Mouse (Mus musculus): Measurements from ENCODE around the gene Olfr516. TPM values are rescaled to one million over a fixed set of nuclear protein-coding genes. Genes with fewer than 3 reads are reported as not detected.
"Not testable (repeated sequence)": the region's sequence is repeated elsewhere in the genome, so short reads cannot be mapped to it uniquely, and the experiment has no call there.

Gene Olfr516
- not detected in 2 replicates for polyA plus RNA-seq (2012; rRNA removed)

- WGBS: 93% methylated on average over 2 of the region's 2 CpGs
- no peak for DNase-seq
- H3K27ac ChIP-seq (ENCODE audit: control insufficient read depth, insufficient read depth, low read length): no peak within 1 kb of the TSS
- H3K36me3 ChIP-seq (ENCODE audit: control insufficient read depth, insufficient read depth, low read length): no peaks in the 10 kb centered on the region
- no peak for TF ChIP-seq CTCF (IDR thresholded peaks at IDR 0.05; ENCODE audit: borderline replicate concordance, control insufficient read depth, extremely low read depth, insufficient read depth, low read length, poor library complexity)
- TF ChIP-seq POLR2A (IDR thresholded peaks at IDR 0.05; ENCODE audit: control insufficient read depth, extremely low read depth, insufficient read depth, low read length, poor library complexity): no peak
- no peak within 1 kb of the TSS for H3K4me3 ChIP-seq (ENCODE audit: control insufficient read depth, insufficient read depth, low read length)
- H3K27me3 ChIP-seq (ENCODE audit: control insufficient read depth, insufficient read depth, low read length): no peaks in the 10 kb centered on the region
- H3K4me1 ChIP-seq (replicated peaks; ENCODE audit: control insufficient read depth, insufficient read depth, low read length): no peaks in the 10 kb centered on the region
These were observed at the start of gene Olfr516 for GRCm38 (mm10) chr7:108850429-108850828. Olfr516 (minus strand) TSS chr7:108850529.

GRCm38 (mm10) chr7:108894320-108894719 lies 44.0 kb upstream of the Olfr516 start, which contains the start of gene Olfr519:
Olfr519 (minus strand) TSS chr7:108894420.
- no peak within 1 kb of the TSS for H3K4me3 ChIP-seq (ENCODE audit: control insufficient read depth, insufficient read depth, low read length)
- H3K27me3 ChIP-seq (ENCODE audit: control insufficient read depth, insufficient read depth, low read length): no peaks in the 10 kb centered on the region
- no peaks in the 10 kb centered on the region for H3K4me1 ChIP-seq (replicated peaks; ENCODE audit: control insufficient read depth, insufficient read depth, low read length)
- no peaks in the 10 kb centered on the region for H3K36me3 ChIP-seq (ENCODE audit: control insufficient read depth, insufficient read depth, low read length)
- no peak within 1 kb of the TSS for H3K27ac ChIP-seq (ENCODE audit: control insufficient read depth, insufficient read depth, low read length)
- no peak for DNase-seq
- TF ChIP-seq POLR2A (IDR thresholded peaks at IDR 0.05; ENCODE audit: control insufficient read depth, extremely low read depth, insufficient read depth, low read length, poor library complexity) (no peak), CTCF (IDR thresholded peaks at IDR 0.05; ENCODE audit: borderline replicate concordance, control insufficient read depth, extremely low read depth, insufficient read depth, low read length, poor library complexity) (no peak)
- WGBS: 93% methylated on average over 5 of the region's 5 CpGs

GRCm38 (mm10) chr7:108884906-108885305 lies 34.6 kb upstream of the Olfr516 start, which contains the start of gene Olfr518:
Olfr518 (minus strand) TSS chr7:108885006.
- Histone ChIP-seq H3K4me1 (replicated peaks; ENCODE audit: control insufficient read depth, insufficient read depth, low read length) (no peaks in the 10 kb centered on the region), H3K4me3 (ENCODE audit: control insufficient read depth, insufficient read depth, low read length) (no peak within 1 kb of the TSS), H3K27ac (ENCODE audit: control insufficient read depth, insufficient read depth, low read length) (no peak within 1 kb of the TSS), H3K27me3 (ENCODE audit: control insufficient read depth, insufficient read depth, low read length) (no peaks in the 10 kb centered on the region), H3K36me3 (ENCODE audit: control insufficient read depth, insufficient read depth, low read length) (no peaks in the 10 kb centered on the region)
- 82% methylated on average over 4 of the region's 4 CpGs for WGBS
- no peak for DNase-seq
- TF ChIP-seq POLR2A (IDR thresholded peaks at IDR 0.05; ENCODE audit: control insufficient read depth, extremely low read depth, insufficient read depth, low read length, poor library complexity) (no peak), CTCF (IDR thresholded peaks at IDR 0.05; ENCODE audit: borderline replicate concordance, control insufficient read depth, extremely low read depth, insufficient read depth, low read length, poor library complexity) (no peak)

GRCm38 (mm10) chr7:108872279-108872678 lies 21.9 kb upstream of the Olfr516 start, which contains the start of gene Olfr517:
Olfr517 (minus strand) TSS chr7:108872379.
- no peak for DNase-seq
- Histone ChIP-seq H3K36me3 (ENCODE audit: control insufficient read depth, insufficient read depth, low read length) (no peaks in the 10 kb centered on the region), H3K27ac (ENCODE audit: control insufficient read depth, insufficient read depth, low read length) (no peak within 1 kb of the TSS), H3K27me3 (ENCODE audit: control insufficient read depth, insufficient read depth, low read length) (no peaks in the 10 kb centered on the region), H3K4me1 (replicated peaks; ENCODE audit: control insufficient read depth, insufficient read depth, low read length) (no peaks in the 10 kb centered on the region), H3K4me3 (ENCODE audit: control insufficient read depth, insufficient read depth, low read length) (no peak within 1 kb of the TSS)
- TF ChIP-seq POLR2A (IDR thresholded peaks at IDR 0.05; ENCODE audit: control insufficient read depth, extremely low read depth, insufficient read depth, low read length, poor library complexity) (no peak), CTCF (IDR thresholded peaks at IDR 0.05; ENCODE audit: borderline replicate concordance, control insufficient read depth, extremely low read depth, insufficient read depth, low read length, poor library complexity) (no peak)
- WGBS: 52% methylated on average over 2 of the region's 2 CpGs

- no peak for DNase-seq
- TF ChIP-seq CTCF (IDR thresholded peaks at IDR 0.05; ENCODE audit: borderline replicate concordance, control insufficient read depth, extremely low read depth, insufficient read depth, low read length, poor library complexity) (no peak), POLR2A (IDR thresholded peaks at IDR 0.05; ENCODE audit: control insufficient read depth, extremely low read depth, insufficient read depth, low read length, poor library complexity) (no peak)
- H3K36me3 ChIP-seq (ENCODE audit: control insufficient read depth, insufficient read depth, low read length): no peaks in the 10 kb centered on the region
- no peak within 1 kb of the TSS for H3K4me3 ChIP-seq (ENCODE audit: control insufficient read depth, insufficient read depth, low read length)
- H3K27ac ChIP-seq (ENCODE audit: control insufficient read depth, insufficient read depth, low read length): no peak within 1 kb of the TSS
- no peaks in the 10 kb centered on the region for H3K27me3 ChIP-seq (ENCODE audit: control insufficient read depth, insufficient read depth, low read length)
- H3K4me1 ChIP-seq (replicated peaks; ENCODE audit: control insufficient read depth, insufficient read depth, low read length): no peaks in the 10 kb centered on the region
These were observed 24.4 kb downstream of the Olfr516 start, which contains the start of gene Olfr514 for GRCm38 (mm10) chr7:108825897-108826296. Olfr514 (minus strand) TSS chr7:108825997.

- H3K36me3 ChIP-seq (ENCODE audit: control insufficient read depth, insufficient read depth, low read length); H3K27ac ChIP-seq (ENCODE audit: control insufficient read depth, insufficient read depth, low read length); H3K4me3 ChIP-seq (ENCODE audit: control insufficient read depth, insufficient read depth, low read length); H3K27me3 ChIP-seq (ENCODE audit: control insufficient read depth, insufficient read depth, low read length); H3K4me1 ChIP-seq (replicated peaks; ENCODE audit: control insufficient read depth, insufficient read depth, low read length): not testable (repeated sequence)
- peak; percentile 4 for DNase-seq
- 45% methylated on average over 5 of the region's 5 CpGs for WGBS
These were observed 35.6 kb downstream of the Olfr516 start for GRCm38 (mm10) chr7:108814593-108815215.
